Mouse (Mus musculus) neural tube, embryonic 10.5 days (tissue): ENCODE measurements around the gene Ssmem1.

Experiments used
- DNase-seq: peaks from one replicate; pipeline ENCODE4 v3.0.0-alpha.2; 2017; ENCODE audit warnings: low spot score; ENCODE audit errors: extremely low spot score

Gene Ssmem1

DNA sequence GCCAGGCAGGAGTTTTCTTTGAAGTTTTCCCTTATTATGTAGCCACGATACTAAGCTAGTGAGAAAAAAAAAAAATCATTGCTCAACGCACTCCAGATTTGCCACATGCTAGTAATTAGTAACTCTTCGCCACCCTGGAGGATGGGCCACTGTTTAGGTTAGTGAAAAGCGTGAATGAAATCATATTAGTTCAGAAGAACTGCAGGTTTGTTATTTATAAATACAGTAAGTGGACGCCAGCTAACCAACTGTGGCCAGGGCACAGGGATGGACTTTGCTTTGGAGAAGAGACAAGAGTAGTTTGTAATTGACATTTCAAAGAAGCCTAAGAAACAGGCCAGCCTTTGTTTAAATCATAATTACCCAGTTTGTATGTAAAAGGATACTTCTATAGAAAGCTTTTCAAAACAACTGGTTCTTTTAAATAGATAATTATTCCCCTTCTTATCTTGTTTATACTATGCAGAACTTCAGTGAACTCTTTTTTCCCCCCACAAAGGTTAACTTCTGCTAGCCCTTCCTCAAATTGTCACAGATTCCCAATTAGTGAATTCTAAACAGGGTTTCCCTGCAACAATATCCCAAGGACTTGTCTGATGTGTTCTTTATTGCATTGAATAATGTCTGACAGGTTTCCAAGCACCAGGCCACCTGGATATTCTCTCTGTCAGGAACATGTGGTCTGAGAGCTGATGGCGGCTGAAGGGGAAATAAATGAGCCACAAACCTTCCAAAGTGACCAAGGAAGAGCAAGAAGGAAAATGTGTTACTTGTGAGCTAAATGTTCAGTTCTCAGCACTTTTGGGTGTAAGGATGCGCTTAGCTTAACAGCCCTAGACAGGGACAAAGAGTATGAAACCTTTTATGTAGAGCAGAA is 16.0 kb downstream of the Ssmem1 start:
- peak; percentile 33 for DNase-seq

DNA sequence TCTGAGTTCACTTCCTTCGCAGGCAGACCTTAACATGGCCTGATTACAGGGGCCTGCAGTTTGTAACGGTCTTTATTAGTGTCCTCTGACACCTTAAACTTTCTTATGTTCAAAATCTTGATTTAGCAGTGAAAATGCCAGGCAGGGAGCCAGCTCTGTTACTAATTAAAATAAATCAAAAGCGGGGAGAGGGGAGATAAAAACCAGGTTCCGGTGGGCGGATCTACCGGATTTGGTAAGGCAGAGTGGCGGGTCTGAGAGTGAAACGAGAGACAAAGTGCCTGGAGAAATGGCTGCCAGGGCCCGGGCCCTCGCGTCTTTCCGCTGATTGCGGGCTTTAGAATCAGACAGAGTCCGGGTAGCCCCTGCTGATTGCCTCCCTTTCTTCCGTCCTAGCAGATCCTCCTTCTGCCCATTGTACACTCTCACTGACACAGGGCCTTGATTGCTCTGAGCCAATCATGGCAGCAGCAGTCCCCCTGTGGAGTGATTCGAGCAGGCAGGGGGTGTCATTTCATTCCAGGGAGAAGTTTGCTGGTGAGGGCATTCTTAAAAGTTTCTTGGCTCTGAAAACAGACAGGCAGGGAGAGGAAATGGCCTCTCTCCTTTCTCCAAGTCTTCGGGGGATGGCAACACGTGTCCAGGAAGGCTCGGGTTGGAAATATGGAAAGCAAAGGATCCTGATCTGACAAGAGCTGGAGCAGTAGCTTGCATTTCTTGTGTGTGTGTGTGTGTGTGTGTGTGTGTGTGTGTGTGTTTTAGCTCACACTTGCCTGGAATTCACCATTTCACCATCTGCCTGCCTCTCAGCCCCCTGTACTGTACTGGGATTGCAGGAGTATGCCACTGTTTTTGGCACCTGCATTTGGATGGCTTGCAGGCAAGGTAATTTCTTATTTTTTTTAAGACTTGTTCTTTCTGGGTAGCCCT is 17.2 kb downstream of the Ssmem1 start:
- DNase-seq, result peak; percentile 63

DNA sequence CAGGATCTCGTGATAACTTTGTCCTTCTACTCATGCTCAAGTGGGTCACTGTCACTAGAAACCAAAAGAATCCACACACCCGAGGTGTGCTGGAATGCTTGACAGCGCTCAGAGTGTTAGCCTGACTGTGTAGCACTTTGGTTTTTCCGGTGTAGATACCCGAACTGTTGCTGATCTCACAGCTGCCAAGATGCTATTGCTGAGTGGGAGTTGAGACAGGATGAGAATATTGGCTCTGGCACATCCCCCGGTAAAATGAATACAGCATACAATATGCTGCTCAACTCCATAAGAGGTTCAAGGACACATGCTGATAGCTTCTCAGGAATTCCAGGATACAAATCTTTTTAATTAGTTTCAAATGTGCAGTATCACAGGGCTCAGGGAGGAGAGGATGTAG is 19.2 kb downstream of the Ssmem1 start:
- no peak for DNase-seq

DNA sequence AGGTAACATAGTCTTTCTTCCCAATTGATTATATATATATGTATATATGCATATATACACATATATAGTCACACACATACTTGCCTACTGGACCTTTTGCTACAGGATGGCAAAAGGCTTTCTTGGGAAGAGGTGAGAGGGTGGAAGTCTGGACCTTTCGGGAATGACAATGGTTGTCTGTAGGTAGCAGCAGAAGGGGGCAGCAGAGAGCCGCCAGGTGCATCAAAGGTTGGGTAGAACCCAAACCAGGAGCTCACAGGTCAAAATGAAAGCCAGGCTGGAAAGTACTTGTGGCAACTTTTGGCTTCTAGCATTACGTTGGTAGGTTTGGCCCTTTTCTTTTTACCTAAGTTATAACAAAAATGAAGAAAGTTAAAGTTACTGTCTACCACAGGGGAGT is 25.7 kb downstream of the Ssmem1 start:
- no peak for DNase-seq

DNA sequence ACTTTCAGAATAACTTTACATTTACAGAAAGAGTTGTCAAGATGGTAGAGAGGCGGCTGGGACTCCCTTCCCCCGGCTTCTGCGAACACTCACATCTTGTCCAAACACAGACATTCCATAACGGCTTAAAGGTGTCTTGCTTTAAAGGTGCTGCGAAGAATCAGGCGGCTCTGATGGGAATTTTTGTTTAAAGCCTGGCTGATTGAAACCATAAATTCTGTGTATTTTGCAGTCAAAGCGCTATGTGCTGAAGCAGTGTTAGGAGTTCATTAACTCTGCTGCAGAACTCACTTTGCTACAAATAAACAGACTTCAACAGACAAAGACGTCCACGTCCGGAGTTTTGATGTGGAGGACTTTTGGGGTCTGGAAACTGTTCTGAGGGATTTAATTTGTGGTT is 28.6 kb downstream of the Ssmem1 start:
- DNase-seq, result no peak

DNA sequence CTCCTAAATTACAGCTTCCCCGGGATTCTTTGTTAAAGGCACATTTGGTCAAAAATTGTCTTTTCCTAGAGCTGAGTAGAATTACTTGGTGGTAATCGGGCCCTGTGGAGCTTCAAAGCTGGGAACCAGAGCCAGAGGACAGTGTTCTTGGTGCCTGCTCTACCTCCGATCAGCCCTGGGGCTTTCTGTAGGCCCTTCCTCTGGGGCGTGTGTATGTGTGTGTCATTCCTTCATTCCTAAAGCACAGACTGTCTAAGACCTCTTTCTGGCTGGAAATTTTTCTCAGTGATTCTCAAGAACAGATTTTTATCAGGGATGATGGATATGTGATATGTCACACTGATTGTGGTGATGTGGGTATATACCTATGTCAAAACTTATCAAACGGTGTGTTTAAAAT is 29.2 kb downstream of the Ssmem1 start:
- DNase-seq, result no peak

DNA sequence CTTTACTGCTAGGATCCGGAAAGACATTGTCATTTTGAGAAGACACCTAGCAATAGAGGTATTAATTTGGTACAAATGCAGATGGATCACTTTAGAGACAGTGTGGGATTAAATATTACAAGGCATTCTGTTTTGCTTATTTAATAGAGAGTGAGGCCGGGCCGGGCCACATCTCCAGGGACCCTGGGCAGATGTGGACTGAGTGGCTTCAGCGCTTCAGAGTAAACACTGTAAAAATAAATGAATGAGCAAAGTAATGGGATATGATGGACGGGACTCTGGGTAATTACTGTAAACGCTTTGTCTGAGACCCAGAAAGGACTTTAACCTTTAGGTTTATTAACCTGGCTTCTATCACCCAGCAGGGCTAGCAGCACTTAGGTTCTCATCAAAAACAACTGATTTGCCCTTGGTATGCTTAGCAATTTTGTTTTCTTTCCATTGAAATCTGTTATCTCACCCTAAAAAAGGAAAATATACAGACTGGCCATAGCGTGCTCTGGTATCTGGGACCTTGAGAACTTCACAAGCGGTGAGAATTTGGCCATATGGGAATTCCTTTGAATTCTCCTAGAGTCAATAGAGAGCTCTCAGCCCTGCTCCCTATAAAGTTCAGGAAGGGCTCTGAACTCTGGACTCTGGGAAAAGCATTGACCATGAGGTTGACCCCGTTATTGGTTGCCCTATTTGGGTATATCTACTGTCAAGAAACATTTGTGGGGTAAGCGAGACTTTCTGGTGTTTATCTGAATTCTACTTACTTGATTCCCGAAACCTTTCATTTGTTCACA is 31.6 kb downstream of the Ssmem1 start, which contains the start of gene Cpa2:
TSS of gene Cpa2 (plus strand) at position 574 of the 791 bp plus-strand sequence.
- DNase-seq, result no peak

DNA sequence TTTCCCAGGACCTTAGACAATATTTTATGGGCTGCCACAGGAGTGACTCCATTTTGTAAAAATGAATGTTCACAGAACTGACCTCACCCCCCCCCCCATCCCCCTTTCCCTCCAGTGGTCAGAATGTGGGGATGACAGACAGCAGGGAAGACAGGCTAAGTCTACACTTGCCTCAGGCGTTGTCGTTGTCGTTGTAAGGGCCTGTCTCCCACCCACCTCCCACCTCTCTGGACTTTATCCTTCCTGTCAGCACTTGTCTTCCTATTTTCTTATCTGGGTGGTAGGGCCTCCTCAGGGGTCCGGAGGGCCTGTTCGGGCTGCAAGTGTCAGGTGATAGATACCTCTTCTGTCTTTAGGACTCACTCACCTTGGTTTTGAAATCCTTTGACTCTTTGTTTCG is 32.6 kb downstream of the Ssmem1 start:
- DNase-seq, result no peak

DNA sequence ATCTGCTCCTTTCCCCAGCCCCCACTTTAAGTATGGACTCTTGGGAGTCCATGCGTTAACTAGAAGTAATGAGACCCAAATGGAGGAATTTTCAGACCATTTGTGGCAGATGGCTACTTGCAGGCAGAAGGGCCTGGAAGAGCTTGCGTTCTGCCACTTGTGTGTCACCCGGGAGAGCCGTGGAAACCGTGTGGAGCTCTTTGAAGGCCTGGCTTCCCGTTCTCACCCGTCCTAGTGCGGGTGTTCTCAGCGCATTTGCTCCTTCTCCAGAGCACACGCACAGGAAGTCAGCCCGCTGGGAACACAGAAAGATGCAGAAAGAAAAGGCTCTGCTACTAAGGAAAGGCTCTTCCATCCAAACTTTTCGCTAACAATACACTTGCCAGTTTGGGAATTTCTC is 33.4 kb downstream of the Ssmem1 start:
- peak; percentile 40 for DNase-seq

DNA sequence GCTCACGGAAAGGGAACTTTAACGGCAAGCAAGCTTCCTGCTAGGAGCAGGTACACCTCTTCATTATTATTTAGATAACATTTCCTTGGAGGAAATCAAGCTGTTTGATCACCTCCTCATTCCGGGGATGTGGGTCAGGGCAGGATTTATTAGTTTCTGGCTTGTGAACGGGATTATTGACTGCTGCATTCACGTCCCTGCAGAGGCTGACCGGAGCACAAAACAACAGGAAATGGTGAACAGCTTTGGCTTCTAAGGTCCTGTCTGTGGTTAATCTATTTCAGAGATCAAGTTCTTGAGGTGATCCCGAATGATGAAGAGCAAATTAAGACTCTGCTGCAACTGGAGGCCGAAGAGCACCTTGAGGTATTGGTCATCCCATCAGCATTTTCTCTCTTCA is 34.2 kb downstream of the Ssmem1 start:
- DNase-seq, result peak; percentile 21

DNA sequence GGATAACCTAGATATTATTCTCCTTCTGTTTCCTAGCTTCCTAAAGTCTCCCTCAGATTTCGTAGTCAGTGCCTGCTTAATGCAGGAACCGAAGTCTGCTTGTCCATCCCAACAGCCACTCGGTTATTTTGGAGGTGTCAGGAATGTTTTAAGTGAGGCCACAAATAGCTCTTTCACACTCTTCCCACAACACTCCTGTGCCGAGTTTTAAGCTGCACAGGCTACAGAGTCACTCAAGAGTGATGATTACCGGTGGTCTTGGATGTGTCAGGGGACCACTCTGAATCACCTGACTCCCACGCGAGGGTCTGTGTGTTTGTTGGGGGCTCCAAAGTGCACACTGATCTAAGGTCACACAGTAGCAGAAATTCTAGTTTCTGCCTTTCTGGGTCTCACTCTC is 36.0 kb downstream of the Ssmem1 start:
- no peak for DNase-seq

DNA sequence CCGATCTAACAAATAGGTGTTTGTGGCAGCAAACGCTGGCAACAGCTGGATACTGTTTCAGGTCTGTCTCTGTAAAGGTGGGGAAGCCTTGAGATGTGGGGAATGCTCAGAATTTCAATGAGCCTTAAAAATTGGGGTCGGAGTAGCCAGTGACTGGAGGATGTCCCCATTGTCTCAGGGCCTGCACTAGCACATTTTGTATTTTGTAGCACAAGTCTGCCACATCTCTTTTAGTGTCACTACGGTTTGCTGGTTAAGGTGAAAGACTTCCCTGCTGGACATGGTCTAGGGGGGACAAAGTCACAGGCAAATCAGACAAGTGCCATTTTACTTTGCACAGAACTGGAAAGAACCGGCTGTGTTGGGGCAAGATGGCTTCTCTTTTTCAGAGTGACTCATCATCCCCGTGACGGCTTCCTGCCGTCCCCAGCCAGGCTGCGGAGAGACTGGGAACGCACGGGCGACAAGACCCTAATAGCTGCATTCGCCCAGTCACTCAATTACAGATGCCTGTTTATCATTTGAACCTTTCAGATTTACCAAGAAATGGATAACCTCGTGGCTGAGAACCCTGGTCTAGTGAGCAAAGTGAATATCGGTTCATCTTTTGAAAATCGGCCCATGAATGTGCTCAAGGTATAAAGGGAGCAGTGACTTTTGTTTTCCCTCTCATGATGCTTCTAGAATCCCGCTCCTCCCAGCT is 37.1 kb downstream of the Ssmem1 start:
- peak; percentile 71 for DNase-seq

DNA sequence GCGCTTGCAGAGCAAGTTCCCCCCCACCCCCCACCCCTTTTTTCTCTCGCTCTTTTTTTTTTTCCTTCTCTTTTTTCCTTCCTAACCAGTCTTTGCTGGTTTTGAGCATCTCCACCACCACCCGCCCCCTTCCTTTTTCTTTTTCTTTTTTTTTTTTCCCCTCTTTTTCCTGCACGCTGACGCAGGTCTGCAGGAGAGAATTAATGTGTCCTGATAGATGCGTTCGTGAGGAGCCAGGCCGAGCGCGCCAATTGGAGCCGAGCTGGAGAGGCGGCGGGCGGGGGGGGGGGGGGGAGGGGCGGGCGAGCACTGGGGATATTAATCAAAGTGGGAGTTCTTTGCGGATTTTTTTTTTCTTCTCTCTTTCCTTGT is 37.6 kb downstream of the Ssmem1 start:
- DNase-seq, result peak; percentile 77

DNA sequence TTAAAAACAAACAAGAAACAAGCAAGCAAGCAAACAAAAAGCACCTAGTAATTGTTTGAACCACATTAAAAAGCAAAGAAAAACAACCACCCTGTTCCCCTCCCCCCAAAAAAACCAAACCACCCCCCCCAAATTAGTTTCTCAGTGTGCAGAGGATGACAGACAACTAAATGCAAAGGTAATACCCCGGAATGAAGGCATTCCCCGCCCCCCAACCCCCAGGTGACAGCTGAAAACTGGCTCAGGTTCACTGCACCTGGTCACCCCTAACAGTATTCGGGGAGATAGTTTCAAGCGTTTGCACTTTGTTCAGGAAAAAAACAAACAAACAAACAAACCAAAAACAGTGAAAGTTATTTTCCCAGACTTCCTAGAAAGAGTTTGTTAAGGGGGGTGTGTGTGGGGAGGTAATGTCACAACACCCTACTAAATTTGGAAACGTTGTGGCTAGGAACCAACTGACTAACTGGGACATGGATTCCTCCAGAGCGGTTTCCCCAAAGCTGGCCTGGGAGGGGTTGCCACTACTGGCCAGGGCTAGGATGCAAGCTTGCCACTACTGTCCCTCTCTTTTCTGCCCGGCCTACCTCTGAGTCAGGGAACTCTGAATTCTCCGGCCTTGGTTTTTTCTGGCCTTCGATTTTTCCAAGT is 38.1 kb downstream of the Ssmem1 start:
- DNase-seq, result peak; percentile 49

DNA sequence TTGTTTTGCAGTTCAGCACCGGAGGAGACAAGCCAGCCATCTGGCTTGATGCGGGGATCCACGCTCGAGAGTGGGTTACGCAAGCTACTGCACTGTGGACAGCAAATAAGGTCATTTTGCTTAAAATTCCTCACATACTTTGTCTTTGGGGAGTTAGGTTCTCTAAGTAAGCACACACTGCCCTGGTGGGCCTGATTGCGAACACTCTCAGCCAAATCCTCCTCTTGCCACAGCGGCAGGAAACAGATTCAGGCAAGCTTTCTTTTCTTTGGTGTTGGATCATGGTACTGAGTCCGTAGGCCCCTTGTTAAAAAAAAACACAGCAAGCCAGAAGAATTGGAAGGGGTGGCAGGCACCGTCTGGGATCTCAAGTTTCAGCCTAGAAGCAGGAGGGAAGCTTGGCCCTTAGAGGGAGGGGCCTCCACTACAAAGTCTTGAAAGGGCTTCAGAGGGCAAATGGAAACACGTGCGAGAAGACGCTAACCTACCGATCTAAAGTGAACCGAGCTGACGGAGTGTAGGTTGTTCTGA is 39.6 kb downstream of the Ssmem1 start:
- peak; percentile 66 for DNase-seq

DNA sequence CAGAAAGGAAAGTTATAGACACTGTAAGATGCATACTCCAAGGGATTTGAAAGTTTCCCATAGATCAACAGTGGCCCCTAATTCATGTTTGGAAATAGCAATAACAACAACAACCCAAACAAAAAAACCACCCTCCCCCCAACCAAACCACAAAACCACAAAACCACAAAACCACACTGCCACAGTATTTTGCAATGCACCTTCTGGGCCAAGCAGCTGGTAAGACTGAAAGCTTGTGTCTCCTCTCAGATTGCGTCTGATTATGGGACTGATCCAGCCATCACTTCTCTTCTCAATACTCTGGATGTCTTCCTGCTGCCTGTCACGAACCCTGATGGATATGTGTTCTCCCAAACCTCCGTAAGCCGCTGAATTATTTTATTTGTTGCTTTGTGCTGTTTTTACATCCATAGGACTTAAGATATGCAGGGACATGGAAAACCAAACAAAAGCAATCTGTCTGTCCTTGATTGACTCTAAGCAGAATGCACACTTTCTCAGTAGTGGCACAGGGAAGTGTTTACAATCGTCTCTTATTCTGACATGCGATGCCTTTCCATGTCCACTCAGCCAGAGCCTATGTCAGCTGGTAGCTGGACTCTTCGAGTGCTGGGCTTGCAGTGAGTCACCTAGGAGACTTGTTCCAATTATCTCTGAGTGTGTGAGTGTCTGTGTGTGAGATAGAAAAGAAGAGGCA is 41.0 kb downstream of the Ssmem1 start:
- DNase-seq, result no peak

DNA sequence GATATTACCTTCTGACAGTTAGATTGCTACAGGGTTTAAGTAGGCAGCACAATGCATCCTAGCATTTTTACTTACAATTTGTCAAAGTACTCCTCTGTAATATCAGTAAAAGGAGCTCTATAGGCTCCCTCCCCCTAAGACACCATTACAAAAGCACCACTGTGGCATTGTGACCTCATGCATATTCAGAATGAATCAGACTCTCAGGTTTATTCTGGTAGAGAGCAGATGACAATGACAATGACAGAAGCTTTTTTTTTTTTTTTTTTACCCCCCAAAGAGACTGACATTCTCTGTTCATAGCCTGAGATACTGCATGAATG is 41.5 kb downstream of the Ssmem1 start:
- DNase-seq, result no peak

DNA sequence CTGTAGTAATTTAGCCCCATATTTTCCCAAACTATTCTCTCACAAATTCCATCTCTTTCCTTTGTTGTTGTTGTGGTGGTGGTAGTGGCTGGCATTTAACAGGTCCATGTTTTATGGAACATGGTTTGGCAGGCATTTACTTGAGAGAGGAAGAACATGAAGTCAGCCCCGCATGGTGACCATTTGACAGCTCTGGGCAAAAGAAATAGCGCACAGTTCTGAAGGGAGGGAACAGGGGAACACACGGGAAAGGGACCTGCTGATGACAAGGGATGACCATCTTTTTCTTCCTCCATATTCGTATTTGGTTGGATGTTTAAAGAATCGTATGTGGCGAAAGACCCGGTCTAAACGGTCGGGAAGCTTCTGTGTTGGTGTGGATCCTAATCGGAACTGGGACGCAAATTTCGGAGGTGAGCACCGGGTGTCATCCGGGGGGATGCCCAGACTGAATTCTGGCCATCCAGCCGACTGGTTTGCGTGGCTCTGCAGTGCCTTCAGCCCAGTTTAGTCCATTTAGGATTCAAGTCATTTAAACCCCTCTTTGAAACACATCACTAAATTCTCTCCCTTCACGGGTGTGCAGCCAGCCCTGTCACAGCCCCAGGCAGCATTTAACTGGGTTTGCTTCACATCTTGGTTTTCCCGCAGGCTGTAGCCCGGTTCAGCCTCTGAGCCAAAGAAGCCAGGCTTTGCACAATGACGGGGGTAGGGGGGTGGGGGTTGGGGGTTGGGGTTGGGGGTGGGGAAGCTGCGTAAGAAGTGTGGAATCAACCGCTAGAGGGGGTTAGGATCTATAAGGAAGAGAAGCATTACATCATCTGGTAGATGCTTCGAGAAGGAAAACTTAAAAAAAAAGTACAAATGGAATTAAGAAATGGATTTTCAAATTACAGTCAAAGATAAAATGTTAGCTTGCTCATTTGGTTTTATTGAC is 42.3 kb downstream of the Ssmem1 start:
- peak; percentile 58 for DNase-seq

DNA sequence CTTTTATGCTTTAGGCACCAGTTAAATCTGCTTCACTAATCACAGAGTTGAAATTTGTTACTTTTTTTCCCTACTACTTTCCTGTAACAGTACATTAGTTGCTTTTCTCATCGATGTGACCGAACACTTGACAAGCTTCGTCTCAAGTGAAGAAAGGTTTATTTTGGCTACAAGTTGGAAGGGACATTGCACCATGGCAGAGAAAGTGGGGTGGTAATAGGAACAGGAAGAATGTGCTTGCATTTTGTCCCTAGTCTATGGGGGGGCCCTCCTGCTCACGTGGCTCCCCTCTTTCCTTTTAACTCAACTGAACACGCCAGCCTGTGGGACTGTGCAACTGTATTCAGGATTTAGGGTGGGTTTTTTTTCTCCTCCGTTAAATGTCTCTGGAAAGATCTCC is 43.0 kb downstream of the Ssmem1 start:
- DNase-seq, result no peak
